Mouse (Mus musculus): Measurements from ENCODE around the gene Arhgap24.

Gene Arhgap24

GRCm38 (mm10) chr5:102576750-102577149, 95.6 kb downstream of the Arhgap24 start:
- DNase-seq (ENCODE audit: extremely low spot score, low read depth, low spot score), result no peak

DNA sequence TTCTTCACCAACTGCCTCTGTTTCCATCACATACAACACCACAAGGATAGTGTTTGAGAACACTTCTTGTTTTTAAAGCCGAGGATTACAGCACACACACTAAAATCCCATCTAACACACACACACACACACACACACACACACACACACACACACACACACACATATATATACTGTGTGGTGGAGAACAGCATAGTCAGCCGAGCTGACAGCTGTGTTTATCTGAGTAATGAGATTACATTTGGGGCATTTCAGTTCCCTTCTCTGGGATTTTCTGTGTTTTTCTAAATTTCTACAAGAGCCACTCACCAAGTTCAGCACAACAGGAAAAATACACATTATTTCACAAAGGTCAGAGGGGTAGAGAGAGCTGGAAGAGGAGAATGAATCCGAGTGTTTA, 96.5 kb downstream of the Arhgap24 start:
- DNase-seq (ENCODE audit: extremely low spot score, low read depth, low spot score), result no peak

GRCm38 (mm10) chr5:102578431-102578830, 97.2 kb downstream of the Arhgap24 start:
- DNase-seq (ENCODE audit: extremely low spot score, low read depth, low spot score), result no peak

DNA sequence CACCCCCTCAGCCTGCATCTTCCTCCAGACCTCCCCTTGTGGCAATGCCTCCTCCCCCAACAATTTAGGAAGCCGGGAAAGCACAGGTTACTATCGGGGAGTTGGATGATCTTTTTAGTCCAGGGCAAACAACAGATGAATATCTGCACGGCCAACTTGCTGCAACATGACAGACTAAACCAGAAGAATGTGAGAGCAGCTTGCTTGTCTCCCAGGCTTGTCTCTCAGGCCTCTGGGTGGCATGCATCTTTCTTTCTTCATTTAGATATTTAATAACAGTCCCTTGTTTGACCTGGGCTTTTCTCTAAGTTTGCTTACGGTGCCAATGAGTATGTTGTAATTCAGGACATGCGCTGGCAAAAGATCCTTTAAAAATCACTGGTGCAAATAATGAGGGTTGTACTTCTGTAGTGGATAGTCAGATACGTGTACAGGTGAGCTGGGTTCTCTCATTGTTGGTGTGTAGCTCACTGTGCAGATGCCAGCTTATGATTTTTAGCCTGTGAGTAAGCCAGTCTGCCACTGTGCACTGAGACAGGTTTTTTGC, 101.7 kb downstream of the Arhgap24 start:
- no peak for DNase-seq (ENCODE audit: extremely low spot score, low read depth, low spot score)

DNA sequence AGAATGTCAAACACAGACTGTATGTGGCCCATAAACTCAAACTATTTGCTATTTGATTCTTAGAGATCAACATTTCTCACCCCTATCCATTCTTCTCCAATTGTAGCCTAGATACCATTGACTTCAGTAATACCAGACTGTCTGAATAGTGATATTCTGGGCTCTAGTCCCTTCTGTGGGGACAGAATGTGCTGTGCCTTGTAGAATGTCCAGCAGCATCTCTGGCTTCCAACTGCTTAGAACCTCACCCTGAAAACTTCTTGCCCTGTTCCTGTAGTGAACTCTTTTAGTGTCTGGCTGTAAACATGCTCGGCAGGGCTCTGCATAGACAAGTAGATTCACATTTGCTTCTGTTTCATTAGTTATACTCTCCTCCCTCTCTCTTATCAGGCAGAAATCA, 110.2 kb downstream of the Arhgap24 start:
- DNase-seq (ENCODE audit: extremely low spot score, low read depth, low spot score), result no peak

GRCm38 (mm10) chr5:102593058-102593457, 111.9 kb downstream of the Arhgap24 start:
- DNase-seq (ENCODE audit: extremely low spot score, low read depth, low spot score), result no peak

- no peak for DNase-seq (ENCODE audit: extremely low spot score, low read depth, low spot score)
Observed at GRCm38 (mm10) chr5:102599102-102599501, 117.9 kb downstream of the Arhgap24 start.

DNA sequence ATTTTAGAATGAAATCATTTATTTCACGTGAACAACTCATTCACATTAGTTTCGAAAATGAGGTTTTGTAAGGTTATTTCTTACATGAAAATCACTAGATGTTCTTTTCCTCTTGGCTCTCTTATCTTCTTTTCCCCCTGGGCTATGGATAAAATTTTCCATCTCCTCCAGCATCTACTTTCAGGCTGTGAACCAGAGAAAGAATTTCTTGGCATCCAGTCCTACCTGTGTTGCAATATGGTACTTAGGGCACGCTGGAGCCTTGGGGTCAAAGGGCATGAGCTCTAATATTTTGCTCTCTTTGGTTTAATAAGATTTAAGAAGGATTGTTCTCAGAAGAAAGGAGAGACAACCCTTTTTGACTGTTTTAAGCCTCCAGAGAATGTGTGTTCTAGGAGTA, 132.4 kb downstream of the Arhgap24 start:
- DNase-seq (ENCODE audit: extremely low spot score, low read depth, low spot score), result no peak

DNA sequence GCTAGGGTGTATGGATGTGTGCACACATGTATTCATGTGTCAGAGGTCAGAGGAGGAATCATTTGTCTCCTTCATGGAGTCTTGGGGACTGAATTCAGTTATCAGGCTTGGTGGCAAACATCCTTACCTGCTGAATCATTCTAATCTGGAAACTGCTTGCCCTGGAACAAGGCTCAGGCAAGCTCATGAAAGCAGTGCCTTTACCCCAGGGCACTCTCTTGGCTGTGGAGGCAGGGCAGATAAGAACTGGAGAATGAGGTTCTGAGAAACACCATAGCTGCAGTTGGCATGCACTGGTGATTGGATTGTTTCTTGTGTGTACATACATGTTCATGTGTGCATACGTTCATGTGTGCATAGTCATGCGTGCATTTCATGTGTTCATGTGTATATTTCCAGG, 132.9 kb downstream of the Arhgap24 start:
- DNase-seq (ENCODE audit: extremely low spot score, low read depth, low spot score), result no peak

DNA sequence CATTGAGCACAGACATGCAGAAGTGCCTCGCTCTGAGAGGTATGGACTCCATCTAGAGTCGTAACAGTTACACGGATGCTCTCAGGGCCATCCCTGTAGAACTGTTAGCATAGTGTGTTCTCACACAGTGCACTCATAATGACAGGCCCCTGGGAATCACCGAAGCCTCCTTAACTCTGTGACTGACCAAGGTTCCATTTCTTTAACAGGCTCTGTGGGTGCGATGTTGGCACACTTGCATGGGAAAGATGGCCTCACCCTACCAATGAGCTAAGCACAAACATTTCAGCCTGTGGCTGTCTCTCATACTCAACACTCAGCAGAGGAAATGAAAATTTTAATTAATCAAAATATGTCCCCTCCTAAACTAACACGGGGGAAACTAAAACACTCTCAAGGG, 134.1 kb downstream of the Arhgap24 start:
- no peak for DNase-seq (ENCODE audit: extremely low spot score, low read depth, low spot score)

DNA sequence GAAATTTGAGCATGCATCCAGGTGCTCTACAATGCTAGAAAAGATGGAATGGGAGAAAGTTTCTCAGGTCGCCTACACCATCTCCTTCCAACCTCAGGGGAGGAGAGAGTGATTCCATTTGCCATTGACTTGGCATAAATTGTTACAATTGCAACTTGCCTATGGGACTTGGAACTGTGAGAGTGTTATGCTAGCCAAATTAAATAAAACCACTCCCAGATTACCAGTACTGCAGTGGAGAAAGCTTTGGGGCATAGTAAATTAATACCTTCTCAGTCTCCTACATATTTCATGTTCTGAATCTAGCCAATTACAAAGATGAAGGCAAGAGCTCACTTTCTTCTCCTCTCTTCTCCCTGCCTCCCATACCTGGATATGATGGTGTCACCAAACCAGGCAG, 139.8 kb downstream of the Arhgap24 start:
- no peak for DNase-seq (ENCODE audit: extremely low spot score, low read depth, low spot score)

- DNase-seq (ENCODE audit: extremely low spot score, low read depth, low spot score), result no peak
Observed at GRCm38 (mm10) chr5:102623807-102624435, 142.7 kb downstream of the Arhgap24 start.

- DNase-seq (ENCODE audit: extremely low spot score, low read depth, low spot score), result no peak
Observed at GRCm38 (mm10) chr5:102626671-102627070, 145.5 kb downstream of the Arhgap24 start.

DNA sequence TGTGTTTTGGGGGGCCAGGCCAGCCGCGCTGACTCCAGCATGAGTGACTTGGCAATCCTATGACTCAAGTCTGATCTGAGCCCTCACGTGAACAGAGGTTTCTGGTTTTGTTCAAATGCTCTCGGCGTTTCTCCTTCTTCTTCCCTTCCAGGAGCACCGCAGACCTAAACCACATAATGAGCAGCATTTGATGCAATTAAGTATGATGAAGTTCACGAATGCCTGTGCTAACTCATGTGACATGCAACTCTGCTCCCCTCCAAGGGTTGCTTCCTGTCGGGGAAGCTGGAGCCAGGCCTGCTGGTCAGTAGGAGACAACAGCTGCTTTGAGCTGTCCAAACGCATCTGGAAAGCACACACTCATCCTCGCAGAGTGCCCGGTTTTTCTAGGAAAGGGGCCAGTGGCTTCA, 148.2 kb downstream of the Arhgap24 start:
- no peak for DNase-seq (ENCODE audit: extremely low spot score, low read depth, low spot score)

DNA sequence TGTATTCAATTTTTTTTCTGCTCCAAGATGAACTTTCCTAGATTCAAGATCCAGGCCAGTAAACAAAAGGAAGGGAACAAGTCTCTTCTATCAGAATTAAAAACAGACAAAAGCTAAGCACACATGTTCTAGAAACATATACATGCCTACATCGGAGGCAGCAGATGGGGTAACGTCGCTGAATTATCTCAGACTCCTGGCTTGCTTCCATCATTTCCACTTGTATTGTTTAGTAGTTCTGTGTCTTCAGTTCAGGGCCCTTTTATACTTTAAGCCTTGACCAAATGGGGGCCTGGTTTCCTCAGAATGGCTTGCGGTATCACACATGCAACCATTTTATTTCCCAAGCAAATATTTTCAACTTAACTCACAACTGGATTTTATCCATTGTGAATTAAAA, 154.4 kb downstream of the Arhgap24 start:
- no peak for DNase-seq (ENCODE audit: extremely low spot score, low read depth, low spot score)

GRCm38 (mm10) chr5:102639782-102640559, 158.8 kb downstream of the Arhgap24 start:
- peak; percentile 52 for DNase-seq (ENCODE audit: extremely low spot score, low read depth, low spot score)

GRCm38 (mm10) chr5:102643364-102643763, 162.2 kb downstream of the Arhgap24 start:
- no peak for DNase-seq (ENCODE audit: extremely low spot score, low read depth, low spot score)

DNA sequence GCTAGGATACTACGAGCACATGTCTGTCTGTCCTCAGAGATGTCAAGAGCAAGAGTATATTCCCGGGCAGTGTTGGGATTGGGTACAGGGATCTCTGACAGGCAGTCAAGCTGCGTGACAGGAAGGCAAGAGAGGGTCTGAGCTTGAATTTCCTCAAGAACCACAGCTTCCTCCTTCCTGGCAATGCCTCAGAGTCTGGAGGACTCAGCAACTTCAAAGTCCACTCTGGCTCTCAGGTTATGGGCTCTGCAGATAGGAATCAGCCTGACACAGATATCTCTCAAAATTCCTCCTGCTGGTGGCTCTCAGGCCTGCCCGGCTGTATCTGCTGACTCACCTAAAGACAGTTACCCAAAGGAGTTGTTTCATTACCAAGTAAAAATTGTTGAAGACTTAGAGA, 162.6 kb downstream of the Arhgap24 start:
- no peak for DNase-seq (ENCODE audit: extremely low spot score, low read depth, low spot score)

- no peak for DNase-seq (ENCODE audit: extremely low spot score, low read depth, low spot score)
Observed at GRCm38 (mm10) chr5:102659061-102659460, 177.9 kb downstream of the Arhgap24 start.

DNA sequence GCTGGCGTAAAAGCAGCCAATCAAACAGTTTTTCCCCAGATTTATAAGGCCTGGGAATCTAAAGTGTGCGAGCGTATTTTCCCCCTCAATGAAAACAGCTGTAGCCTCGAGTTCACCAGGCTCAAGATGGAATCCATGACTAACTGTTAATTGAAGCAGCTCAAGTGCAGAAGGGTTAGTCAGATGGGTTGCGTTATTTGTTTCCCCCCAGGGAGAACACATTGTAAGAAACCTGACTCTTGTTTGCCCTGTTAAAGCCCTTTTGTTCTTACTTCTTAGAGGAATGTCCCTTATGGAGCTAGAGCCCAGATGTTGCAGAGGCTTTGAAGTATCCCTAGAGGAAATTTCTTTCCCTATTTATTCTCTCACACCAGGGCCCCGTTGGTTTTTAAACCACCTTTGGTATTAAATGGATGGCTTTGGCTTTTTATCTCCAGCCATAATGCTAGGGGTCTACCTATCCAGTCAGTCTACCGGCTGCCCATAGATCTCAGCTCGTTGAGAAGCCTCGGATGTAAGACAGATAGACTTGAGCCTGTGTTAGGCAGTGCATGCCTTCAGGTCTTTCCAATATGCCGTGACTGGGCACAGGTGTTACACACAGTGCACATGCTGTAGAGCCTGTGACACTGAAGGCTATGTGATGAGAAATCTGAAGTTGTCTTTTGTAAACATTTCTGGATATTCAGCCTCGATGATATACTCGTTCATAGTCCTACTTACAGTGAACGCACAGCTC, 184.0 kb downstream of the Arhgap24 start:
- DNase-seq (ENCODE audit: extremely low spot score, low read depth, low spot score), result peak; percentile 81

DNA sequence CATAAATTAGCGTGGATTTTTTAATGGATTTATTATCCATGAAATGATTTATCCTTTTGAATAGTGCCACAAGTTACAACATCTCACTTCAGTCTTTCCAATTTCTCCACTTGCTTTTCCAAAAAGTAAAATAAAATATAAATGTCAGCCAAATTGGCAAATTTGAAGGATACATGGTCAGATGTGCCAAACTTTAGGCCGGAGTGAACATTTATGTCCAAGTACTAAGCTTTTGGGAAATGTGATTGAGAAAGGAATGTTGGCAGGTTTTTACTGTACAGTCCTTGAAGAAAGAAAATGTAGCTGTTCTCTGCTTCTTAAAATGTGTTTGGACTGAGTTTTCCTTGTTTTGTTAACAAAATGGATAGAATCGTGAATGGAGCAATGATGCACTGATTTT, 185.7 kb downstream of the Arhgap24 start:
- no peak for DNase-seq (ENCODE audit: extremely low spot score, low read depth, low spot score)
